Mouse (Mus musculus) lung, embryonic 16.5 days (tissue): ENCODE data around the gene Sik1. TPM values are rescaled to one million over a fixed set of nuclear protein-coding genes. Genes with fewer than 3 reads are reported as not detected.
A peak's percentile ranks its signal among the peaks of the same experiment; 100 is the strongest.

Experiments
- ATAC-seq: fragments of 200-750 bp; cut with Nextera tagmentation; 2 replicates; pipeline ENCODE4 v1.8.0; 2017; ENCODE audit warnings: low read depth, mild to moderate bottlenecking, moderate library complexity
- H3K27ac ChIP-seq: fragments of 300-500 bp; sonication (generic); 2 replicates; pipeline ENCODE4 v1.5.1; 2014; ENCODE audit warnings: mild to moderate bottlenecking, control low read depth, low read length
- H3K27me3 ChIP-seq: fragments of 300-500 bp; sonication (generic); 2 replicates; pipeline ENCODE4 v1.6.1; 2014; ENCODE audit warnings: low read depth, low read length, mixed read lengths; ENCODE audit not compliant: control insufficient read depth, insufficient read depth
- H3K36me3 ChIP-seq: fragments of 300-500 bp; sonication (generic); 2 replicates; pipeline ENCODE4 v1.6.1; 2014; ENCODE audit warnings: low read length; ENCODE audit not compliant: control insufficient read depth, insufficient read depth
- H3K4me1 ChIP-seq: fragments of 300-500 bp; sonication (generic); replicated peaks from 2 replicates; pipeline ENCODE4 v1.6.1; 2014; ENCODE audit warnings: low read length, mixed read lengths; ENCODE audit not compliant: control insufficient read depth, insufficient read depth
- H3K4me2 ChIP-seq: fragments of 300-500 bp; sonication (generic); 2 replicates; pipeline ENCODE4 v1.6.1; 2014; ENCODE audit warnings: low read depth, low read length, control low read depth
- H3K4me3 ChIP-seq: fragments of 300-500 bp; sonication (generic); 2 replicates; pipeline ENCODE4 v1.5.1; 2014; ENCODE audit warnings: mild to moderate bottlenecking, low read length, control low read depth
- H3K9ac ChIP-seq: fragments of 300-500 bp; sonication (generic); 2 replicates; pipeline ENCODE4 v1.6.1; 2014; ENCODE audit warnings: low read length, control low read depth
- H3K9me3 ChIP-seq: fragments of 300-500 bp; sonication (generic); 2 replicates; pipeline ENCODE4 v1.6.1; 2016; ENCODE audit warnings: low read length; ENCODE audit not compliant: control insufficient read depth
- WGBS: fragments of 180-500 bp; shearing (Covaris S2); extraction: QIAGEN DNeasy Blood & Tissue Kit; methylation state at CpG from one replicate; pipeline ENCODE4 v1.1.7; 2014; 5-methylcytosine and 5-hydroxymethylcytosine counted together
- polyA plus RNA-seq: library from polyadenylated mRNA; unstranded; fragments of >200 nt; fragmentation: Nextera tagmentation; extraction: Ambion mirVana; gene quantifications from 2 replicates; pipeline ENCODE4 v1.2.1, GENCODE M21; 2015

Gene Sik1
- polyA plus RNA-seq, 1 experiment from 2014 or later = 32.7 TPM

GRCm38 (mm10) chr17:31809136-31809535, 46.5 kb downstream of the Sik1 start:
- WGBS = 87% methylated on average over 7 of the region's 7 CpGs
- no peaks in the 10 kb centered on the region for H3K27me3 ChIP-seq
- H3K9ac ChIP-seq = no peak overlapping the region
- peaks cover 14% of the 10 kb centered on the region for H3K4me1 ChIP-seq
- H3K4me2 ChIP-seq = no peak overlapping the region
- H3K4me3 ChIP-seq = no peak overlapping the region
- no peaks in the 10 kb centered on the region for H3K36me3 ChIP-seq
- no peak overlapping the region for H3K27ac ChIP-seq
- ATAC-seq = no peak
- H3K9me3 ChIP-seq = no peaks in the 10 kb centered on the region

DNA sequence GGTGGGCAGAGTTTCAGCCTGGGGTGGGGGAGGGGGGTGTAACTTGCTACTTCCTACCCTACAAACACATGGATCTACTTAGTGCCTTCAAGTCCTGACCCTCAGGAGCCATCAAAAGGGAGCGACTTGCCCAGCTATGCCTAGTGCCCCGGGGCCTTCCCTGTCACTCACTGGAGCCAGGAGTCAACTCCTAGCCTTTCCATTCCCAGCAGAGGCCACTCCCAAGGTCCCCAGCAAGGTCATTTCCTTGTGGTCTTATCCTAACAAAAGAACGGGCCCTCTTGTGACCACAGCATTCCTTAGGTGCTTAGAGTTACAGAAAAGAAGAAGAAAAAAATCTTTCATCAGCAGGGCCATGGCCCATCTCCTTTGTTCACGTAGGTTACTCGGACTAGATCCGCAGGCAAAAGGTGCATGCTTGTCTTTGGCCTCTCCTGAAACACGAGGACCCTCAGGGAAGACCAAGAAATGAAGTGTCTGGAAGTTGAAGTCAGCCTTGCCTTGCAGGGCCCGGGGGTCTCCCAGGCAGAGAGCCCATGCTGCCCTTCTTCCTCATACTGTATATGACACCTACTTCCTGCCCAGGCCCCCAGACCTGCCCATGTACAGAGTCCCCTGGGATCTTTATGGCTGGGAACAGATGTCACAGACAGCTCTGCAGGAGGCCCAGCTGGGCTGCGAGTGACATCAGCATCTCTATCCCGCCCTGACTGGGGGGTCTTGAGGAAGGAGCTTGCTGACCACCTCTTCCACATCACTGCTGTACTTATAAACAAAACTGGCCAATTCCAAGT, 47.3 kb downstream of the Sik1 start:
- Histone ChIP-seq H3K9me3 (no peaks in the 10 kb centered on the region), H3K4me1 (peaks cover 14% of the 10 kb centered on the region), H3K4me2 (no peak overlapping the region), H3K9ac (no peak overlapping the region), H3K4me3 (no peak overlapping the region), H3K27me3 (no peaks in the 10 kb centered on the region), H3K27ac (no peak overlapping the region), H3K36me3 (no peaks in the 10 kb centered on the region)
- peak; percentile 35; the same call in 1 of the 2 replicates for ATAC-seq
- WGBS = 42% methylated on average over 10 of the region's 10 CpGs

- peak; percentile 18; the same call in 1 of the 2 replicates for ATAC-seq
These were observed 49.1 kb downstream of the Sik1 start for GRCm38 (mm10) chr17:31806496-31806895.

GRCm38 (mm10) chr17:31806025-31806424, 49.6 kb downstream of the Sik1 start:
- Histone ChIP-seq H3K4me3 (no peak overlapping the region), H3K27ac (peak overlapping the region; percentile 78), H3K36me3 (no peaks in the 10 kb centered on the region), H3K4me1 (peaks cover 14% of the 10 kb centered on the region), H3K9me3 (no peaks in the 10 kb centered on the region), H3K9ac (peak overlapping the region; percentile 12; the same call in 1 of the 2 replicates), H3K27me3 (no peaks in the 10 kb centered on the region), H3K4me2 (no peak overlapping the region)
- 53% methylated on average over 8 of the region's 8 CpGs for WGBS
- peak; percentile 72 for ATAC-seq

More at GRCm38 (mm10) chr17:31806496-31806895, 49.1 kb downstream of the Sik1 start:
- no peak overlapping the region for H3K4me3 ChIP-seq
- H3K4me2 ChIP-seq = no peak overlapping the region
- H3K4me1 ChIP-seq = peaks cover 14% of the 10 kb centered on the region
- no peaks in the 10 kb centered on the region for H3K36me3 ChIP-seq
- H3K9me3 ChIP-seq = no peaks in the 10 kb centered on the region
- peak overlapping the region; percentile 78 for H3K27ac ChIP-seq
- H3K9ac ChIP-seq = no peak overlapping the region
- 52% methylated on average over 3 of the region's 3 CpGs for WGBS
- no peaks in the 10 kb centered on the region for H3K27me3 ChIP-seq

DNA sequence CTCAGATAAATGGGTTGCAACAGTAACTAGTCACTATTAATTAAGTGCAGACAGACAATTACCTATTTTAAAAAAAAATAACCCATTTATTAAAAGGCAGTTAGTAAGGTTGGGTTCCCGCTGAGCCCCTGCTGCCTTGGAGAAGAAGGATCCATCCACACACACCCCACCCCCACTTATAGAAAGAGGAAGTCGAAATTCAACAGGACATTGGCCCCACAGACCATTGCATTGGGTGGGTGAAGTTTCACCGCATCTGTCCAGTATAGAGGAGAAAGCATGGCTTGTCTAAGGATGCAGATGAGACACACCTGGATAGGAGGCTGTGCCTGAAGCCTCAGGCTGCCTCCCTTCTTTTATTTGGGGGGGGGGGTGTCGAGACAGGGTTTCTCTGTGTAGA, 50.0 kb downstream of the Sik1 start:
- Histone ChIP-seq H3K36me3 (no peaks in the 10 kb centered on the region), H3K9me3 (no peaks in the 10 kb centered on the region), H3K4me1 (peaks cover 14% of the 10 kb centered on the region), H3K4me2 (no peak overlapping the region), H3K4me3 (no peak overlapping the region), H3K9ac (no peak overlapping the region), H3K27me3 (no peaks in the 10 kb centered on the region), H3K27ac (peak overlapping the region; percentile 78)
- WGBS = 58% methylated on average over 4 of the region's 4 CpGs
- ATAC-seq = peak; percentile 11; the same call in 1 of the 2 replicates

DNA sequence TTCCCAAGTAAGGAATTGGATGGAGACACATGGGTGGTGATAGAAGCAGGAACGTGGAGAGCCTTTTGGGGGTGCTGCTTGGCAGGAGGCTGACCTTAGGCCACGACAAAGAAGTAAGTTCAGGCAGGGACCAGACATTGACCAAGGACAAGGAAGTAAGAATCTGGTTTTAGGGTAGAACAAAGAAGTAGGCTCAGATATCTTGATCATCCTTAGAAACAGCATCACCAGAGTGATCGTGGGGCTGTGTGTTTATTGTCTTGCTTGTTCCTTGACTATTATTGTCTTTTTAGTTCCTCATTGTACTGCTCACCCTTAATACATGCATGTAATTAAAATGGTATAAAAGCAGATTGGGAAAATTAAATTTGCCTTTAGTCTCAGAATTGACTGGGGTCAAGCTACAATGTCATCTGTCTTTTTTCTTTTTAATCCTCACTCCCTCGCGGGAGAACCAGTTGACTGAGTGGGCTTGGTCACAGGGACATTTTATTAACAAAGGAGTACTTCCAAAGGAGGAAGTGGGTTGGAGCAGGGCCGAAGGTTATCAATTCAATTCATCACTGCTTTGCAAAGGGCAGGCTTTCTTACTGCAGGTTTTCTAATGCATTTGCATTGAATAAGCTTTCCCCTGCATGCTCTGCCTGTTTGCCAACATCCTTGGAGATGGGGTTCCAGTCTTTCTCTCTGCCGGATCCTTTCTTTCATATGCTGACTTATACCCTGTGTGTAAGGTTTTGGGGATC, 53.2 kb downstream of the Sik1 start:
- H3K4me3 ChIP-seq = no peak overlapping the region
- ATAC-seq = no peak
- H3K27ac ChIP-seq = no peak overlapping the region
- WGBS = 52% methylated on average over 7 of the region's 7 CpGs
- H3K27me3 ChIP-seq = no peaks in the 10 kb centered on the region
- no peak overlapping the region for H3K4me2 ChIP-seq
- H3K9me3 ChIP-seq = no peaks in the 10 kb centered on the region
- no peaks in the 10 kb centered on the region for H3K36me3 ChIP-seq
- peaks cover 14% of the 10 kb centered on the region for H3K4me1 ChIP-seq
- H3K9ac ChIP-seq = no peak overlapping the region

GRCm38 (mm10) chr17:31800852-31801363, 54.7 kb downstream of the Sik1 start:
- 88% methylated on average over 7 of the region's 7 CpGs for WGBS
- no peaks in the 10 kb centered on the region for H3K27me3 ChIP-seq
- H3K27ac ChIP-seq = no peak overlapping the region
- H3K4me2 ChIP-seq = no peak overlapping the region
- no peaks in the 10 kb centered on the region for H3K9me3 ChIP-seq
- no peak for ATAC-seq
- H3K36me3 ChIP-seq = no peaks in the 10 kb centered on the region
- H3K4me3 ChIP-seq = no peak overlapping the region
- no peak overlapping the region for H3K9ac ChIP-seq
- H3K4me1 ChIP-seq = peaks cover 6% of the 10 kb centered on the region

DNA sequence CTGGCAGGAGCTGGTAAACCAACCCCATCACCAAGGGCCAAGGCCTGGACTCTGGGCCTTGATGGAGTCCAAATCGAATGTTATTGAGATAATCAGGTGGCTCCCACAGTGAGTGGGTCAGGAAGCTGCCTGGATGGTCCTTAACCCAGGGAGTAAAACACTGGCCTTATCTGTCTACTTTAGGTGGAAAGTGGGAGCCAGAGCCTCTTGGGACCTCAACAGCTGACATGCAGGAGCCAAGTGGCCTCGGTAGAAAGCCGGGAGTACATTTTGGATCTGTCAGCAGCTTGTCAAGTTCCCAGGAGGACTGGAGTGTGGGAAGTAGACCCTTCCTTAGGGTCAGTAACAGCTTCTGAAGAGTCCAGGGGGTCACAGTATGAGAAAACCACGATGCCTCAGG, 59.7 kb downstream of the Sik1 start:
- Histone ChIP-seq H3K4me1 (peaks cover 26% of the 10 kb centered on the region), H3K27ac (no peak overlapping the region), H3K9me3 (no peaks in the 10 kb centered on the region), H3K4me3 (no peak overlapping the region), H3K36me3 (no peaks in the 10 kb centered on the region), H3K27me3 (no peaks in the 10 kb centered on the region), H3K9ac (no peak overlapping the region), H3K4me2 (no peak overlapping the region)
- WGBS = 37% methylated on average over 4 of the region's 4 CpGs
- ATAC-seq = no peak
